Mouse (Mus musculus): ENCODE measurements around the gene Myh3. TPM values are rescaled to one million over a fixed set of nuclear protein-coding genes. Genes with fewer than 3 reads are reported as not detected.

Gene Myh3
- polyA plus RNA-seq, 1 experiment from 2014 or later, result 3.7 TPM

DNA sequence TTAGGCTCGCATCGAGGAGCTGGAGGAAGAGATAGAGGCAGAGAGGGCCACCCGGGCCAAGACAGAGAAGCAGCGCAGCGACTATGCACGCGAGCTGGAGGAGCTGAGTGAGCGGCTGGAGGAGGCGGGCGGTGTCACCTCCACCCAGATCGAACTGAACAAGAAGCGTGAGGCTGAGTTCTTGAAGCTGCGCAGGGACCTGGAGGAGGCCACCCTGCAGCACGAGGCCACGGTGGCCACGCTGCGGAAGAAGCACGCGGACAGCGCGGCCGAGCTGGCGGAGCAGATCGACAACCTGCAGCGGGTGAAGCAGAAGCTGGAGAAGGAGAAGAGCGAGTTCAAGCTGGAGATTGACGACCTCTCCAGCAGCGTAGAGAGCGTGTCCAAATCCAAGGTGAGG lies 16.4 kb downstream of the Myh3 start:
- 86% methylated on average over 29 of the region's 29 CpGs for WGBS
- ATAC-seq (ENCODE audit: low read depth), result no peak

DNA sequence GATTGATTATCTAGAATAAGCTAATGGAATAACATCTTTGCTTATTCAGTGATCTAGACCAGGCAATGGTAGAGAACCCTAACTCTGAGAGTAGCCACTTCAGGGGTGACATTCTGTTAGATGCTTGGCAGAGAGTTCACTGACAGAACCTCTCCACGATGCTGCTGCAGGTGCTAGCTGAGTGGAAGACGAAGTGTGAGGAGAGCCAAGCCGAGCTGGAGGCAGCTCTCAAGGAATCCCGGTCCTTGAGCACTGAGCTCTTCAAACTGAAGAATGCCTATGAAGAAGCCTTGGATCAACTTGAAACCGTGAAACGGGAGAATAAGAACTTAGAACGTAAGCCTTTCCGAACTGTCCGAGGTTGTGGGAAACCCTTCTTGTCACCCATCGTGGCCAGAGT lies 19.6 kb downstream of the Myh3 start:
- no peaks in the 10 kb centered on the region for H3K36me3 ChIP-seq
- WGBS, result 92% methylated on average over 10 of the region's 10 CpGs
- no peak overlapping the region for H3K4me3 ChIP-seq
- ATAC-seq (ENCODE audit: low read depth), result no peak
- no peak overlapping the region for H3K4me2 ChIP-seq
- no peak overlapping the region for H3K27ac ChIP-seq (replicated peaks)
- H3K9ac ChIP-seq, result no peak overlapping the region
- H3K4me1 ChIP-seq (replicated peaks), result no peaks in the 10 kb centered on the region
- H3K9me3 ChIP-seq, result no peaks in the 10 kb centered on the region
- no peaks in the 10 kb centered on the region for H3K27me3 ChIP-seq

More for the DNA sequence above, 16.4 kb downstream of the Myh3 start:
- H3K36me3 ChIP-seq, result no peaks in the 10 kb centered on the region
- no peaks in the 10 kb centered on the region for H3K4me1 ChIP-seq (replicated peaks)
- H3K27ac ChIP-seq (replicated peaks), result no peak overlapping the region
- no peak overlapping the region for H3K4me3 ChIP-seq
- H3K27me3 ChIP-seq, result no peaks in the 10 kb centered on the region
- H3K4me2 ChIP-seq, result no peak overlapping the region
- H3K9me3 ChIP-seq, result no peaks in the 10 kb centered on the region
- H3K9ac ChIP-seq, result no peak overlapping the region

DNA sequence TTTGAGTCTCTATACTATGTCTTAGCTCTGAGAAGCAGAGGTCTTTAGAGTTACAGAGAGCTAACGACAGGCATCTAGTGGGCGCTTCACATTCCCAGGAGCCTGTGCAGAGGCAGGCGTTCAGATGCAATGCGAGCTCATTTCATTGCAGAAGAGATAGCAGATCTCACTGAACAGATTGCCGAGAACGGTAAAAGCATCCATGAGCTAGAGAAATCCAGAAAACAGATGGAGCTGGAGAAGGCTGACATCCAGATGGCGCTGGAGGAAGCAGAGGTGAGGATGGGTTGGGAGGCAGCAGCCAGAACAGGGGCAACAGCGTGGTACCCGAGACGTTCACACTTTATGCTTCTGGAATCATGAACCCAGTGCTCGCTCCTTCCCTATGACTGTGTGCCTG lies 20.3 kb downstream of the Myh3 start:
- H3K4me1 ChIP-seq (replicated peaks), result no peaks in the 10 kb centered on the region
- ATAC-seq (ENCODE audit: low read depth), result no peak
- no peak overlapping the region for H3K4me2 ChIP-seq

DNA sequence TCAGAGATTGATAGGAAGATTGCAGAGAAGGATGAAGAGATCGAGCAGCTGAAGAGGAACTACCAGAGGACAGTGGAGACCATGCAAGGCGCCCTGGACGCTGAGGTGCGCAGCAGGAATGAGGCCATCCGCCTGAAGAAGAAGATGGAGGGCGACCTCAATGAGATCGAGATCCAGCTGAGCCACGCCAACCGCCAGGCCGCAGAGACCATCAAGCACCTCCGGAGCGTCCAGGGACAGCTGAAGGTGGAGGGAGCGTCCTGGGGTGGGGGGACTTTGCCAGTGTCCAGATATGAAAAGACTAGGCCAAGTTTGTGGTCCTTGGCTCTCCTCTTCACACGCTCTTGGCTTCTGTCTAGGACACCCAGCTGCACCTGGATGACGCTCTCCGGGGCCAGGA lies 21.1 kb downstream of the Myh3 start:
- no peak overlapping the region for H3K4me2 ChIP-seq
- no peak for ATAC-seq (ENCODE audit: low read depth)
- H3K27me3 ChIP-seq, result no peaks in the 10 kb centered on the region
- no peaks in the 10 kb centered on the region for H3K9me3 ChIP-seq
- no peaks in the 10 kb centered on the region for H3K4me1 ChIP-seq (replicated peaks)
- H3K27ac ChIP-seq (replicated peaks), result no peak overlapping the region
- WGBS, result 95% methylated on average over 16 of the region's 16 CpGs
- no peak overlapping the region for H3K9ac ChIP-seq
- no peak overlapping the region for H3K4me3 ChIP-seq
- no peaks in the 10 kb centered on the region for H3K36me3 ChIP-seq

More for the DNA sequence above, 20.3 kb downstream of the Myh3 start:
- Histone ChIP-seq H3K27me3 (no peaks in the 10 kb centered on the region), H3K9me3 (no peaks in the 10 kb centered on the region), H3K4me3 (no peak overlapping the region), H3K9ac (no peak overlapping the region), H3K36me3 (no peaks in the 10 kb centered on the region), H3K27ac (replicated peaks) (no peak overlapping the region)
- WGBS, result 88% methylated on average over 11 of the region's 11 CpGs

DNA sequence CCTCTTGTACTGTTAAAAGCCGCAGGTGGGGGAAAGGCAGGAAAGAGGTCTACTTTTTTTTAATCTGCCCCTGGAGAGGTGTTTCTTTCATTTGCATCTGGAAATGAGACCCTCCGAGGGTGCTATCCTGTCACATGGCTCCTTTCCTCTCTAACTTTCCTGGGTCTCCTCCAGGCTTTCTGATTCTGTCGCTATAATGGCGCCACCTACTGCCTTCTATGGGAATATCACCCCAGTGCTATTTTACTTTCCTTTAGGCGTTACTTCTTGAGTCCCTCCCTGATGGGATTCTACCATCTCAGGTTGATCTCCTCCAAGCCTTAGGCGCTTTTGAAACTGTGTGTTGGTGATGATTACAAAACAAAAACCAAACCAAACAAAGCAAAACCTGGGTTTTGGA lies 22.1 kb downstream of the Myh3 start:
- Histone ChIP-seq H3K9me3 (no peaks in the 10 kb centered on the region), H3K27me3 (no peaks in the 10 kb centered on the region), H3K27ac (replicated peaks) (no peak overlapping the region), H3K36me3 (no peaks in the 10 kb centered on the region), H3K4me1 (replicated peaks) (peaks cover 5% of the 10 kb centered on the region; the same call in 1 of the 2 replicates), H3K4me3 (no peak overlapping the region), H3K9ac (no peak overlapping the region), H3K4me2 (no peak overlapping the region)
- 37% methylated on average over 6 of the region's 6 CpGs for WGBS
- ATAC-seq (ENCODE audit: low read depth), result no peak

DNA sequence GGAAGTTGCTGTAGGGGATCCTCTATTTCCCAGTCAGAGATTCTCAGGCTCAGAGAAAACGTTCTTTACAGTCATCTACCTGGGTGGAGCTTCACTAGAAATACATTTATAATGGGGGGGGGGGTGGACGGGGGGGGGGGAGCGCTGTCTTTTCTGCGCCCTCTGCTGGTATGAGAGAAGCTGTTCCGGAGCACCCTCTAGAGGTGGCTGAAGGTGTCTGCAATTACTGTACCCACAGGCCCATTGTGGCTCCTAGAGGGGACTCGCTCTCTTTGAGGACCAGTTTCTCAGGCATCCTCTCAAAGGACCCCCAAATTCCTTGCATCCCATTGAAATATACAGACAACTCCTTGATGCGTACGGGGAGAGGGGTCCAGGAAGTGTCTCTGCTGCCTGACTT lies 23.6 kb downstream of the Myh3 start:
- WGBS, result 47% methylated on average over 5 of the region's 8 CpGs
- no peak overlapping the region for H3K4me2 ChIP-seq
- H3K27me3 ChIP-seq, result no peaks in the 10 kb centered on the region

DNA sequence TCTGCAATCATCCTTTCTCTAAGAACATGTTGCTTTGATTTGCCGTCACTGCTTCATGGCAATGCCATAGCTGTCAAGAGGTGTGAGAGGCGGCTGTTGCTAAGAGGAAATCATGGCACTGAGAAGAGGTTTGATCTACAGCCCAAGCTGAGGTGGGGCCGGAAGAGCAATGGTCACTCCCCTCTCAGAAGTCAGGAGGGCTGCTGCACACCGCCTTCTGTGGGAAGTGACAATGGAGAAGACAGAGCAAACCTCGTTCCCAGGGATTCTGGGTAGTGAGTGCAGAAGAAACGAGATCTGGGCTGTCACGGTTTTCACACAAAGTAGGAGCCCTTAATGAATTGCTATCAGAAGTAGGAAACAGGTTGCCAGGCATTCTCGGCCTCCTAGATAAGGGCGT lies 25.2 kb downstream of the Myh3 start:
- no peaks in the 10 kb centered on the region for H3K36me3 ChIP-seq
- WGBS, result 94% methylated on average over 9 of the region's 9 CpGs
- H3K4me1 ChIP-seq (replicated peaks), result peaks cover 12% of the 10 kb centered on the region
- no peaks in the 10 kb centered on the region for H3K9me3 ChIP-seq
- H3K9ac ChIP-seq, result no peak overlapping the region
- no peak overlapping the region for H3K27ac ChIP-seq (replicated peaks)
- H3K4me3 ChIP-seq, result no peak overlapping the region
- H3K27me3 ChIP-seq, result no peaks in the 10 kb centered on the region
- ATAC-seq (ENCODE audit: low read depth), result no peak
- H3K4me2 ChIP-seq, result no peak overlapping the region

More for the DNA sequence above, 23.6 kb downstream of the Myh3 start:
- H3K9ac ChIP-seq, result no peak overlapping the region
- no peaks in the 10 kb centered on the region for H3K9me3 ChIP-seq
- no peak overlapping the region for H3K4me3 ChIP-seq
- H3K27ac ChIP-seq (replicated peaks), result no peak overlapping the region
- H3K4me1 ChIP-seq (replicated peaks), result peaks cover 12% of the 10 kb centered on the region
- no peak for ATAC-seq (ENCODE audit: low read depth)
- H3K36me3 ChIP-seq, result no peaks in the 10 kb centered on the region

DNA sequence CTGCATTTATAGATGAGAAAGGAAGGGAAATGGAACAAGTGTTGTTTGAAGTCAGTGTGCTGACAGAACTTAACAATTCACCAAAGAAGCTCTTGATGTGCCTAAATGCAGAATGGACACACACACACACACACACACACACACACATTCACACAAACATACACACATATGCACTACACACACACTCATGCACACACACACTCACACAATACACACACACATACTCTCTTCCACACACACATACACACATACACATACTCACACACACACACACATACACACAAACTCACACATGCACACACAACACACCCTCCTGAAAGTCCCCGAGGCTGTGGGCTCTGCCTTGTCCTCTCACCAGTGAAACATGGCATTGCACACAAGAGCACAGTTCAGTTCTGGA lies 26.1 kb downstream of the Myh3 start:
- Histone ChIP-seq H3K27me3 (no peaks in the 10 kb centered on the region), H3K4me2 (no peak overlapping the region), H3K27ac (replicated peaks) (no peak overlapping the region), H3K36me3 (no peaks in the 10 kb centered on the region), H3K9ac (no peak overlapping the region), H3K4me1 (replicated peaks) (peaks cover 12% of the 10 kb centered on the region), H3K9me3 (no peaks in the 10 kb centered on the region), H3K4me3 (no peak overlapping the region)
- no peak for ATAC-seq (ENCODE audit: low read depth)
- whole genome bisulfite sequencing, result 78% methylated on average over 1 of the region's 1 CpGs

DNA sequence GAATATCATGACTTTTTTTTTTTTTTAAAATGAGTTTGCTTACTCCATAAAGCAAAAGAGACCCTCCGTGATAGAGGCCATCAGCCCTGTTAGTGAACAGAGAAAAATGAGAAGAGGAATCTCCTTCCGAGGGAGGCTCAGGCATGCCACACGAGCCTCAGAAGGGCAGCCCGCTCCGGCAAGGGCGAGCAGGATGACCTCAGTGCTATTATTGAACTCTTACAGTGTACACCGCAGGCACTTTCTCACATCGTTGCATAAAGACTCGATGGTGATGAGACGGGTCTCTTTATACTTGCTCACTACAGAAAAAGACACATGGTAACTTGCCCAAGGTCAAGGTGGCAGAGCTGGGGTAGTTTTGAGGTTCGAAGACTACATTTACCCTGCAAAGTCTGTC lies 26.6 kb downstream of the Myh3 start:
- H3K4me1 ChIP-seq (replicated peaks), result peaks cover 12% of the 10 kb centered on the region
- no peak overlapping the region for H3K4me2 ChIP-seq
- ATAC-seq (ENCODE audit: low read depth), result no peak
- H3K36me3 ChIP-seq, result no peaks in the 10 kb centered on the region
- 52% methylated on average over 11 of the region's 11 CpGs for WGBS
- no peak overlapping the region for H3K27ac ChIP-seq (replicated peaks)
- H3K9ac ChIP-seq, result no peak overlapping the region
- H3K9me3 ChIP-seq, result no peaks in the 10 kb centered on the region
- no peaks in the 10 kb centered on the region for H3K27me3 ChIP-seq
- no peak overlapping the region for H3K4me3 ChIP-seq

DNA sequence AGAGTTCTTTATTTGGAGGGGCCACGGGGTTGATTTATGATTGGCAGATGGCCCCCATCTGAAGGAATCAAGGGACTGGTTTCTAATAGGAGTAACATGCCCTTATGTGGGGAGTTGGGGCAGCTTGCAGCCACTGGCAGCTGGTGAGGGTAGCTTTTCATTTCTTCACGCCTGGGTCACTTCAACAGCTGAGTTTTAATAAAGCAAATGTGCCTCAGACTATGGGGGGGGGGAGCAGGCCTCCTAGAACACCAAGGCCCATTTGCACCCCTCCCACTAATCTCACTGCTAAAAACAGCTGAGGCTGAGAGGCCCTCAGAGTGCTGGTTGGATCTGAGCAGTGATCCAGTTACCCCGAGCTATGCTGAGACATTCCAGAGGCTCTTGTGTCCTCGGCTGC lies 27.6 kb downstream of the Myh3 start:
- no peak overlapping the region for H3K4me2 ChIP-seq
- 26% methylated on average over 4 of the region's 4 CpGs for WGBS
- no peak for ATAC-seq (ENCODE audit: low read depth)
- no peaks in the 10 kb centered on the region for H3K36me3 ChIP-seq
- H3K9me3 ChIP-seq, result no peaks in the 10 kb centered on the region
- H3K4me1 ChIP-seq (replicated peaks), result peaks cover 12% of the 10 kb centered on the region
- H3K4me3 ChIP-seq, result no peak overlapping the region
- no peak overlapping the region for H3K27ac ChIP-seq (replicated peaks)
- H3K9ac ChIP-seq, result no peak overlapping the region
- no peaks in the 10 kb centered on the region for H3K27me3 ChIP-seq

DNA sequence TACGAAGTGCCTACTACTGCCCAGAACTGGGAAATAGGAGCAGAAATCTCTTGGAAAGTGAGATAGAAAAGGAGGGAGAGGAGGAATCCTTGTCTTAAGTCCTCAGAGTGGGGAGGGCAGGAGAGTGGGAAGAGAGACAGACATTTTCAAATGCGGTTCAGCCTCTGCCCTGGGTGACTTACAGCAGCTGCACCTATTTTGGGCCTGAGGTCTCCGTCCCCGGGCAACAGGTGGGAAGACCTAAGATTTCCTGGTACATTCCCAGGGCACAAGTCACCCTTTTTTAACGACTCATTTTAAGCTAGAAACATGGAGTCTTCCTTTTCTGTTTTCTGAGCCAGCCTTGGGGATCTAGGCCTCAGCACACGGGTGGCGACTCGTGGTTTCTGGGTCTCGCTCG lies 28.9 kb downstream of the Myh3 start:
- H3K27me3 ChIP-seq, result no peaks in the 10 kb centered on the region
- no peaks in the 10 kb centered on the region for H3K9me3 ChIP-seq
- ATAC-seq (ENCODE audit: low read depth), result no peak
- no peaks in the 10 kb centered on the region for H3K36me3 ChIP-seq
- H3K27ac ChIP-seq (replicated peaks), result no peak overlapping the region
- no peak overlapping the region for H3K9ac ChIP-seq
- WGBS, result 90% methylated on average over 10 of the region's 10 CpGs
- H3K4me3 ChIP-seq, result no peak overlapping the region
- H3K4me1 ChIP-seq (replicated peaks), result peaks cover 12% of the 10 kb centered on the region
- no peak overlapping the region for H3K4me2 ChIP-seq

DNA sequence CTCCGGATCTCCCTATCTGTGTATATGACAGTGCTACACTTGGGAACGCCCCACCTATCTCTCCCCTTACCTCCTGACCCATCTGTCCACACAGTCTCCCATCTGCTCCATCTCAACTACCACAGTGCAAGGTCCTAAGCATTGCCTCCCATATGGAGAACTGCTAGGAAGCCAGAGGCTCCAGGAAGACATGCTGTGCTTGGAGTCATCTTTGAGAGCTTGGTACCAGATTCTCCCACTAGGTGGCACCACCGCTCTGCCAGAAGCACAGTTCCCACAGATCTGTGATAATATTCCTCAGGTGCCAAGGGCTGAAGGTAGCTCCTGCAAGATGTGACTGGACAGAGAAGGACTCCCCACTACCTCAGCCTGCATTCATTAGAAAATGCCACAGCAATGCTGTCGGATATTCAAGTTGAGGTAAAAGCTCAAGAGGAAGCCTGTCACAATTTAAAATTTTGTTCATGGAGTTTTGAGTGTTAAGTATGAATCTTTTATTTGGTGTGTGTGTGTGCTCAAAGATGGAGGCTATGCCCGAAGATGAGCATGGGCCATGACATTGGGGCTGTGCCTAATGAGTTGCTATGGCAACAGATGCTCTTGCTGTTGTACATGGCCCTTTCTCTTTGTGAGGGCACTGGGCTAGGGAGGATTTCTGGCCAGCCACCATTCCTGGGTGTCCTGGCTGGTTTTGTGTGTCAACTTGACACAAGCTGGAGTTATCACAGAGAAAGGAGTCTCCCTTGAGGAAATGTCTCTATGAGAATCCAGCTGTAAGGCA lies 32.3 kb downstream of the Myh3 start:
- H3K27ac ChIP-seq (replicated peaks), result no peak overlapping the region
- H3K9ac ChIP-seq, result no peak overlapping the region
- 33% methylated on average over 5 of the region's 5 CpGs for WGBS
- H3K9me3 ChIP-seq, result no peaks in the 10 kb centered on the region
- no peak overlapping the region for H3K4me2 ChIP-seq
- H3K4me3 ChIP-seq, result no peak overlapping the region
- no peaks in the 10 kb centered on the region for H3K27me3 ChIP-seq
- no peaks in the 10 kb centered on the region for H3K36me3 ChIP-seq
- peak; percentile 62 for ATAC-seq (ENCODE audit: low read depth)
- H3K4me1 ChIP-seq (replicated peaks), result peaks cover 6% of the 10 kb centered on the region
